Mouse (Mus musculus): ENCODE measurements at regions not wholly inside any gene's neighbourhood (a gene's known extent, or its start where the extent isn't known, plus 50 kb on each side); places are given as distances from the start of the nearest gene placed in this dataset.

Small RNA genes lying in the stretch of these regions (microRNA-seq; reads per million reads assigned to microRNA genes)
- gene Gm44377, result 0 reads per million in 2 experiments
